Mouse (Mus musculus) liver, embryonic 14.5 days (tissue): Measurements from ENCODE around the gene Tal1.

ENCODE experiments used
- CTCF ChIP-seq: IDR thresholded peaks from 2 replicates; pipeline ENCODE4 v1.5.1; 2016; ENCODE audit warnings: antibody characterized with exemption, low read depth, control low read depth
- EP300 ChIP-seq: IDR thresholded peaks from 2 replicates; pipeline ENCODE4 v1.6.1; 2016; ENCODE audit warnings: antibody characterized with exemption, low read depth

- TF ChIP-seq CTCF, result no peak
- no peak for TF ChIP-seq EP300
Measured at GRCm38 (mm10) chr4:115062875-115063517, 6.8 kb downstream of the Tal1 start.
